Mouse (Mus musculus) kidney, postnatal 14 days (tissue): ENCODE data around the gene Pp2d1.
"Not testable (repeated sequence)": the region's sequence is repeated elsewhere in the genome, so short reads cannot be mapped to it uniquely, and the experiment has no call there.

Source experiments
- DNase-seq: peaks from one replicate; pipeline ENCODE4 v3.0.0; 2022; ENCODE audit warnings: mixed read lengths

The Pp2d1 gene

DNA sequence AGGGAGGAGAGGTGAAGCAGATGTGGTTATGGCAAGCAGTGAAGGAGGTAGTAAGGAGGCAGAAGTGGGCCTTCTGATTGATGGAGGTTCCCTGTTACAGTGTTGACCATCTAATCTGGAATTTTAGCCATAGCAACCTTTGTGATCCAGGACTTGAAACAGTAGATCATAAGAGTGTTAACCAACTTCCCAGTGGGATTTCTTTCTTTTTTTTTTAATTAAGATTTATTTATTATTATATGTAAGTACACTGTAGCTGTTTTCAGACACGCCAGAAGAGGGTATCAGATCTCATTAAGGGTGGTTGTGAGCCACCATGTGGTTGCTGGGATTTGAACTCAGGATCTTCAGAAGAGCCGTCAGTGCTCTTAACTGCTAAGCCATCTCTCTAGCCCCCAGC lies at the start of gene Pp2d1:
Pp2d1 (minus strand) TSS at position 101 of the 400 bp plus-strand sequence.
- DNase-seq, result not testable (repeated sequence)

DNA sequence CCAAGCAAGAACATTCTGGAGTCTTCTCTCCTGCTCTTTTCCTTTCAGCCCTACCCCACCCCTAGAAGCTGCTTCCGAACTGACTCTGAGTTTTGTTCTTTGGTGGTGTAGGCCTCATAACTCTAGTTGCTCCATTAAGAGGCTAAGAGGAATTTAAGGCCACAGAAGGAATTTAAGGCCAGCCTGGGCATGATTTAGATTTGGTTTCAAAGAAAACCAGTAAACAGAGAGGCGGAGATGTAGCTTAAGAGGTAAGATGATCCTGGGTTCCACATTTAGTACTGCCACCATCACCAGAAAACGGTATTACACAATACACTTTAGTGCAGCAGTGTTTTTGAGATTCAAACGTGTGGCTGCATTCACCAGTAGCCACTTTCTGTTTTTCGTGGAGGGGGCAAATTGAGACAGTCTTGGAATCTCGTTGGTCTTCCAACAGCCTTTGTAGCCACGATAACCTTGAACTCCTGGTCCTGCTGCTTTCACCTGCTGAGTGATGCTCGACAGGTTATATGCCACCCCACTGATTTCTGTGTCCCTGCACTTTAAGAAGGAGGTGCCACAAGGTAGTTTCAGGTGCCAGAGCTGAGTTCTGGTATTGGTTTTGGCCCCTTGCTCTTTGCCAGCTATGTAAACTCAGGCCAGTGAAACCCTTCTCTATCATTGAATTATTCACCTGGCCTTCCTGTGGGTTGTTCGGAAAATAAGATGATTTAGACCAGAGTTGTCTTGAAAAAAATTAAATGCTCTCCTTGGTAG lies 49.0 kb upstream of the Pp2d1 start:
- DNase-seq, result no peak

DNA sequence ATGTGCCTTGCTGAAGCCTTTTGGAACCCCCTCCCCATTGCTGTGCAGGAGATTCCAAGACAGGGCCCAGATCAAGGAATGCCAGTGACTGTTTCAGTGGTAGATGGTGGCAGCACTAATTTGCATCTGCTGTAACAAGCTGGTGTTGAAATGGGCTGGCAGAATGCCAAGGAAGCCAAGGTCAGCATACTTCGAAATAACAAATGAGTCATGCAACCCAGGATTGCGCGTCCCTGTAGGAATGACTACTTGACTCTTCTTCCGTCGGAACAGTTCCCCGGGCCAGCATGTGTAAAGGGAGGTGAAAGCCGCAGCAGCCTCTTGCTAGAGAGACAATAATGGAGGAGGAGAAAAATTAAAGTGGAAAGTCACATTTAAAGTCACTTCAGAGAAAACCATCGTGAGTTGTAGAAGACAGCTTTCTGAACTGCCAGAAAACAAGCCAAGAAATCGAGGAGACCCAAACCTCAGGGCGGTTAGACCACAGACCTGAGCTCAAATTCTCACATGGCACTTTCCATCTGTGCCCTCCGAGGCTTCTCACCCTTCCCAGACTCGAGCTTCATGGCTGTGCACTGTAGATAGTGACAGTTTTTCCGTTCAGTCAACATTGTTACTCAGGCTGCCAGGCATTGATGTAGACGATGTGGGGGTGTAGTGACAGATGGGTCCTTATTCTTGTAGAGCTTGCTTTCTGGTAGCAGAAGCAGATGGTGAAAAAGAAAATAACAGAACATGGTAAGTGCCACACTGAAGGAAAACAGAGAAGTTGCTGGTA lies 48.0 kb upstream of the Pp2d1 start:
- peak; percentile 94 for DNase-seq

DNA sequence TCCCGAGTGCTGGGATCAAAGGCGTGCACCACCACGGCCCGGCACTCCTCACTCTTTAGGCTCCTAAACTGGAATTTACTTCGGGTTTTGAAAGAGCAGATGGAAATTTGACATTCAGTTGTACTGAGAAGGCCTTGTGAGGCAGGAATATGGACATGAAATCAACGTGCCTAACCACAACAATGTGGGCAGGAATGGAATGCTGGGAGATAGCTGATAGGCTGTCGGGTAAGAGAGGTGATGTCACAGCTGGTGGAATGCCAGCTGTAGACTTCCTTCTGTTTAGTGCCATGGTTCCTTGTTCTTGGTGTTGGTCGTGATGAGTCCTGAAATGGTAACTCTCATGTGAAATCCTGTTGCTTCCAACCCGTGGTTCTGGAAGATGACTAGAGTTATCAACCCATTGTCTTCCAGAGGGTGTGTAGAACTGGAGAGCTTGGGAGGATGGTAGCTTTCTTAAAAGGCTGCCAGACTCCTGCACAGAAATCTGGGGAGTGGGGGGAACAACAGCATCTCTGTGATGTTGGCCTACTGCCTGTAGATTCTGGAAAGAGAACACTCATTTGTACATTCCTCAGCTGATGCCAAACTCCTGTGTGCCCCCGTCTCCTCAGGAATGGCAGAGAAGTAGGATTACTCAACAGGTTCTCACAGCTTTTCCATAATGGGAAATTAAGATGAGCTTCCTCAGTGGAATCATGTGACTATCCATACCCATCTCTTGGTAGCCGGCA lies 44.8 kb upstream of the Pp2d1 start:
- no peak for DNase-seq

DNA sequence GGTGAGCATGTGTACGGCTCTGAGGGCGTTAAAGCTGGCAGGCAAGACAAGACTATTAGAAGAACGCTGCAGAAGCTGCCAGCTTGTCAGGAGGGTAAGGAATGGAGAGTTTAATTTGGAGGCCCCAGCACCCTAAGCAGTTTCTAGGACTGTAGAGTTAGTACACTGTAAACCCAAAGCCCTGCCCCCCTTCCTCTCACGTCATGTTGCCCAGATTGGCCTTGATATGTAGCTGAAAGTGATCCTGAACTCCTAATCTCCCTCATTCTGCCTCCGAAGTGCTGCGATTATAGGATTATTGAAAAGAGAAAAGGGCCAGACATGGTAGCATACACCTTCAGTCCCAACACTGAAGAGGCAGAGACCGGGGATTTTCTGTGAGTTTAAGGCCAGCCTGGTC lies 43.6 kb upstream of the Pp2d1 start:
- no peak for DNase-seq

DNA sequence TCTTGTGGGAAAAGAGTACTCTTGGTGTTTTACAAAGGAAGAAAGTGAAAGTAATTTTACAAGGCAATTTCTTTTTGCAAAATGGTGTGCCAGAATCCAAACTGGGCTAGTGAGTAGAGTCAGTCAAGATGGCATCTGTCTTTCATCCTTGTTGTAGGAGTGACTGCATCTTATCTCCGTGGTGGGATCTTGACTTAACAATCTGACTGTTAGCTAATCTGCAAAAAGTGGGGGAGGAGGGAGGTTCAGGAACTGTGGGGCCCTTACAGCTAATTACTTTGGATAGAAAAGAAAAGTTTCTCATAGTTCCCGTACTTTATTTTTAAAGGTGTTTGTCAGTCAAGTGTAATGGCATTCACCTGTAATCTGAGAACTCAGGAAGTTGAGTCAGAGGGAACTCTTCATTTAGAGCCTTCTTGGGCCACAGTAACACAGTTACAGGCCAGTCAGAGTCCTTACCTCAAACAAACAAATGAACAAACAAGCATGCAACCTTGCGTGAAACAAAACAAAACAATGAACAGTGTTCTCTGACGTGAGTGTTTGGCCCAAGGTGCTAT lies 42.9 kb upstream of the Pp2d1 start:
- no peak for DNase-seq

DNA sequence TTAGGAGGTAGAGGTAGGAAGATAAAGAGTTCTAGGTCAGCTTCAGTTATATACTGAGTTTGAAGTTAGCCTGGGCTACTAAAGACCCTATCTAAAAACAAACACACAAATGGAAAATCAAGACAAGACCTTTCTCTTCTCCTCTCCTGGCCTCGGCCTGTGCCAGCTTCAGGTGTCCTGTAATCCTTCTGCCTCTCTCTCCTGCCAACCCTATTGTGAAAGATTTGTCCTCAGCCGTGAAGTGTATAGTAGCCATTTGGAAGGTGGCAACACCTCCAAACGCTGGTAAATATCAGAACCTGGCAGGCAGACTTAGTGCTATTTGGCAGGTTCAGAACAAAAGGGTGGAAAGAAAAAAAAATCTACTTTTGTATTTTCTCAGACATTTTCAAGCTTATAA lies 41.0 kb upstream of the Pp2d1 start:
- DNase-seq, result no peak

DNA sequence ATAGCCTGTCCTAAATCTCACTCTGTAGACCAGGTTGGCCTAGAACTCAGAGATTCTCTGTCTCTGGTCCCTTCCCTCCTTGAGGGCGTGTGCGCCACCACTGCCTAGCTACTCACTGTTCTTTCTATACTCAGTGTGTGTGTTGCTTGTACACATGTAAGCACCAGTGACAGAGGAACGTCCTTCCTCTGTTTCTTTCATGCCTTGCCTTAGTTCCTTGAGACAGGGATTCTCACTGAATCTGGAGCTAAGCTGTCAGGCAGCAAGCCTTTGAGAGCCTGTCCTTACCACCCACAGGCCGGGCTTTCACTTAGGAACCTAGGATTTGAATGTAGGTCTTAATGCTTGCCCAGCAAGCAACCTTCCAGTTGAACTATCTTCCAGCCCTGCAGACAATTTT lies 40.4 kb upstream of the Pp2d1 start:
- DNase-seq, result no peak

DNA sequence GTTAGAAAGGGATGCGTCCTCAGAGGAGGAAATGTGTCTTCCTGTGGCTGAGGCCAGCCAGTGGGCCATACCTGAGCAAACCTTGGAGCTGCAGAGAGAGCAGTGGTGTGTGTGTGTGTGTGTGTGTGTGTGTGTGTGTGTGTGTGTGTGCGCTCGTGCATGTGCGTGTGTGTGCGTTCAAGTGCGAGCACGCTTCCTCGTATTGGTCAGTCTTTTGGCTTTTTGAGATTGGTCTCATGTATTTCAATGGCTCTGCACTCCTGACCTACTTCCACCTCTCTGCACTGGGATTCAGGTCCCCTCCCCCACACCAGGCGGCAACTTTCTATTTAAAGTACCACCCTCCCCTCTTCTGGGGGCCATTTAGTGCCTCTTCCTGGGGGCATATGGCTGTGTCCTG lies 39.5 kb upstream of the Pp2d1 start:
- DNase-seq, result no peak

DNA sequence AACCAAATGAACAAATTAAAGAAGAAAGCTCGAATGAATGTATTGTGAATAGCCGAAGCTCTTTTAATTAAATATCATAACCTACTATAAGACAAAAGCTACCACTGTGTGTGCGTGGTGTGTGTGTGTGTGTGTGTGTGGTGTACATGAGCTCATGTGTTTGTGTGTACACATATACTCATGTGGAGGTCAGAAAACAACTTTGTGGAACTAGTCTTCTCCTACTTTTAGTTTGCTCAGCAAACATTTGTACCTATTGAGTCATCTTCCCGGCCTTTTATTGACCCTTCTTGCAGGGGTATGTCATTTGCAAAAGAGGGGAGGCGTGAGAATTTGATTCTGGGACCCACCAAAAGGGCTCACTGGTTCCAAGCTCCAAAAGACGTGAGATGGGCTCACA lies 39.0 kb upstream of the Pp2d1 start:
- DNase-seq, result no peak

DNA sequence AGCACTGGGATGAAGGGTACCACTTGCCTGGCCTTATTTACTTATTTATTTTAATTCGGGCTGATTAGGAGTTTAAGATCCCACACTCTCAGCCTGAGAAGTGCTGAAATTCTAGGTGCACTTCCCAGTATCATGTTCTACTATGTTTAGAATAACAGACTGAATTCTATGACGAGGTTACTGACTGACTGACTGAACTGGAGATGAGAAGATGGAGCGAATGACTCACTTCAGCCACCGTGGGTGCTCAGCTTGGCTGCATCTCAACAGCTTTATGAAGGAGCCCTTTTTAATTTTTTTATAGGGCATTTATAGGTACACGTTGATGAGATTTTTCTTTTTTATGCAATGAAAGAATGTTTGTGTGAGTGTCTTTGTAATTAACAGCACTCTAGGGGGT lies 38.5 kb upstream of the Pp2d1 start:
- no peak for DNase-seq

DNA sequence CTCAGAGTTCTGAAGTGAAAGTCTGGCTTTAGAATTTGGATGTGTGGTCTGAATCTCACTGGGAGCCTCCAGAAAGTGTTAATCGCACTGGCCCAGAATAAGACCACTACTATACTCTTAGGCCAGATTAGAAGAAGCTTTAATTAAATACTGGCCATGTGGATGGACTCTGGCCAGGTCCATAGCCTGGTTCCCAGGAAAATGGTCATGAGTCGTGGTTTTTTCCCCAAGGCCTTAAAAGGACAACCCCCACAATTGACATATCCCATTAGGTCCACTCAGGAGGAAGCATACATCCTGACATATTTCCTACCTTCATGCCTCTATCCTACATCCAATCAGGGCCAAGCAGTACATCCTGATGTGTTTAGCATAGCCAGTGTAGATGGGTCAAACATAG lies 37.9 kb upstream of the Pp2d1 start:
- no peak for DNase-seq

DNA sequence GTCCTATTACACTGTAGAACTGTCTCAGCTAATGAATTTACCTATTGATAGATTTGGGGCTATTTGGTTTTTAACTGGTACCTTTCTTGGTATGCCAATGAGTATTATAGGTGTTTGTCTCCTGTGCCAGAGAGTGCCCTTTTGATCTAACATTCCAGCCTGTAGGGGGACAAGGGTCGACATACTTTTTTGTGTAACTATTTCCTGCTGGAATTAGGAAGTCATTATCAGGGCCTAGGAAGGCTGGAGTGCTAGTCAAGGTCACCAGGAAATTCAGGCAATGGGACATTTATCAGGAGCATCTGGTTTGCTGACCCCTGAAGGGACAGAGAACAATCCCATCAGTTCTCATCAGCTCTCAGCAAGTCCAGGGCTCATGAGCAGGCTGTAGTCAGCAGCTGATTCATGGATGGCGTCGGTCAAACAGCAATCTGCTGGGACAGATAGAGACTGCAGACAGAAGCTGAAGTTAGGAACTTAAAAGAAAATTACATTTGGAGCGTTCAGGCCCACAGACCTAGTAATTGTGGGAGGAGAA lies 33.8 kb upstream of the Pp2d1 start:
- DNase-seq, result peak; percentile 38

DNA sequence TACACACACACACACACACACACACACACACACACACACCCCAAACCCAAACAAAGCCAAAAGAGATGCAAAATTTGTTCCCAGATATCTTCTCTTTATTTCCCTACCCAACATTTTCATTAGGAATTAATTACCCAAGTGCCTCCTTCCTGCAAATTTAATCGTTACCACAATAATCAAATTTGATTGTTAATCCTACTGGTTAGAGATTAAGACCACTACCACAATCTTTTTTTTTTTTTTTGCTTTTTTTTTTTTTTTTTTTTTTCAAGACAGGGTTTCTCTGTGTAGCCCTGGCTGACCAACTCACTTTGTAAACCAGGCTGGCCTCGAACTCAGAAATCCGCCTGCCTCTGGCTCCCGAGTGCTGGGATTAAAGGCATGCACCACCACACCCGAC lies 31.7 kb upstream of the Pp2d1 start:
- not testable (repeated sequence) for DNase-seq

DNA sequence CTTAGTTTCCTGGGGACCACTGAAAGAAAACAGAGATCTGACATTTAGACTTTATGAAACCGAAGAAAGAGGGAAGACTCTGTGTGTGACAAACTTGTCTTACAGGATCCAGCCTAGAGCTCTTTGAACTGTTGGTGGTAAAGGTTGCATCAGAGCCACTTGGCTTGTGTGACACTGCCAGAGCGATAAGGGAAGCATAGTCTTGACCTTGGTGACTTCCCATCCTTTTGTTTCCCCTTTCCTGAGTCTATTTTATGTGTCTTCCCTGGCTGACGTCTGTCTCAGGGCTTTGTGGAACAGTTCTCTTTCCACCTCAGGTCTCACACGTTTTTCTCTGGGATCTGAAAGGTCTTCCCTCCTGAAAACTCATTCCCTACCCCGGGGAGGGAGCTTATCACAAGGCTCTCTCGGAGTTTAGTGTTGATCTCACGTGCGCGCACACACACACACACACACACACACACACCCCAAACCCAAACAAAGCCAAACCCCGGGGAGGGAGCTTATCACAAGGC lies 31.2 kb upstream of the Pp2d1 start:
- peak; percentile 17 for DNase-seq

DNA sequence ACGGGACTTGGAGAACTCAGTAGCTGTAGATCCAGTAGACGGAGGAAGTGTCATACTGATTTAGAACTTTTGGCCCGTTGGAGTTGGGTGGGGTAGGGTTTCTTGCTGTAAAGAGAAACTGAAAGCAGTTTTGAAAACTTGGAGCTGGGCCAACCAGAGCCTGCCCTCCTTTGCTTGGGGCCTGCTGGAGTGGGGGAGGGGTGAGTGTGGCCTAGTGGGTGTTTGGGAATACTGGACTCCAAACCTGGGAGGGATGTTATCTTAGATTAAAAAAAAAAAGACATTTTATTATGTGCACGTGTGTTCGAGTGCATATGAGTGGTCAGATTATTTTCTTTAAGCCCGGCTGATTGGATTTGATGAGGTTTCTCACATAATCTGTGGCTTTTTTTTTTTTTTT lies 30.6 kb upstream of the Pp2d1 start:
- DNase-seq, result peak; percentile 87

DNA sequence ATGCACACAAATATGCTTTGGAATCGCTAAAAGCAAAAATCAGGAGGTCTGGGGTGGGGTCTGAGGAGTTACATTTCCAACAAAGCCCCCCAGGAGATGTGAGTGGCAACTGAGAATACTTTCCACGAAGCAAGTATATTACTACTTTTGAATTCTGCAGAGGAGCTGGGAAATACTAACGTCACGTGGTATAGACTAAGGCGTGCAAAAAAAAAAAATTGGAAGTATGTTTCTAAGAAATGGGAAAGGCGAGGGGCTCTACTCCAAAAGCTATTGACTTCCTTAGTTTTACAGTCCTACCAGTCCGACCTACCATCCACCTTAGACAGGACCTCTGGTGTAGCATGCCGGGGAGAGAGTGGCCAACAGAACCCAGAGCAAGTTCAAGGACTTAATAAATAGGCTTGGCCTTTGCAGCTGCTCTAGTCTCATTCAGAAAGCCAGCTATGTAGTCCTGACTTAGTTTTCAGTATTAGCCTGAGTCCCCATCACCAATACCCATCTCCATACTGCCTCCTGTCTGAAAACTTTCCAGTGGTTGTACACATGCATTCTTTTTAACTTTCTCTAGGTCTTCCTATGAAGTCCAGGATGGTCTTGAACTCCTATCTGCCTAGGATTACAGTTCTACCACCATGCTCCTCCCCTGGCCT lies 29.6 kb upstream of the Pp2d1 start:
- DNase-seq, result no peak

DNA sequence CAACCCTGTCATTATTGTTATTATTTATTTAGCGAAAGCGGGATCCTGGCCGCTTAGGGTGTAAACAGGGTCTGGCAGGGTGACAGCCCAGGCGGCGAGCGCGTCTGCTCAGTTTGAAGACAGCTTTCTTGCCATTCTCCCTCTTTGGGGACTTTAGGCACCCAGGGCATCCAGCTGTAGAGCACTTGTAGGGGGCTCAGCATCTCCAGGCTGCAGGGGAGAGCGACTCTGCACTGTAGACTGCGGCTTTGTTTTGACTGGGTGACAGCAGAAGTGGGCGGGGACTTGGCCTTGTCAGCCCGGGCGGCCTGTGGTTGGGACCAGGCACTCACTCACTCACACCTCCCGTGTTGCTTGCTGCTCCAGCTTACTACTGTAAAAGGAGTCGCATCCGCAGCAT lies 28.9 kb upstream of the Pp2d1 start:
- DNase-seq, result peak; percentile 88

DNA sequence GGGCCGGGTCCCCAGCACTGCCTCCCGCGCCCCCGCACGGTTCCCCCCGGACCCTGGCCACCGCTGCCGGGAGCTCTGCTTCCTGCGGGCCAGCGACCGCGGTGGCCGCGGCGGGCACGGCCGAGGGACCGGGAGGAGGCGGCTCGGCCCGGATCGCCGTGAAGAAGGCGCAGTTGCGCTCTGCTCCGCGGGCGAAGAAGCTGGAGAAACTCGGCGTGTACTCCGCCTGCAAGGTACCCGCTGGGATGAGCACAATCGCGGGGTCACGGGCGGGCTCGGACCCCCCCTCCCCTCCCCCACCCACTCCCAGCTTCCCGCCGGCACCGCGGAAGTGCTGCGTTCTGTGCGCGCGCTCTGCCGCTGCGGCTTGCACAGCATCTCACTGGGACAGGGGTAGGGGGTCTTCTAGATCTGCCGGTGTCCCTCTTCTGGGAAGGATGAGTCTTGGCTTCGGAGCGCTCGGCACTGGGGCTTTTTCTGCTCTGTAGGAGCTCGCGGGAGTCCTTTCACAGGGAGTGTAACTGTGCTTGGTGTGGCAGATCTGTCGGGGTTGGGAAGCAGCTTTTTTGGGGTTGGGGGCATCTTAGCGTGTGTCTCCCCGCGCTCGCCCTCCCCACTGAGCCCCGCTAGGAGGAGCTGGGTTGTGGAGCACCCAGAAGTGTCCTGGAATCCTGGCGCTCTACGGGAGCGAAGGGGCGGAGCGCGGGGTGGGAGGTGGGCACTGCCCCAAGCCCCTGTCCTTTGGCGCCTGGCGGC lies 28.3 kb upstream of the Pp2d1 start:
- peak; percentile 75 for DNase-seq

DNA sequence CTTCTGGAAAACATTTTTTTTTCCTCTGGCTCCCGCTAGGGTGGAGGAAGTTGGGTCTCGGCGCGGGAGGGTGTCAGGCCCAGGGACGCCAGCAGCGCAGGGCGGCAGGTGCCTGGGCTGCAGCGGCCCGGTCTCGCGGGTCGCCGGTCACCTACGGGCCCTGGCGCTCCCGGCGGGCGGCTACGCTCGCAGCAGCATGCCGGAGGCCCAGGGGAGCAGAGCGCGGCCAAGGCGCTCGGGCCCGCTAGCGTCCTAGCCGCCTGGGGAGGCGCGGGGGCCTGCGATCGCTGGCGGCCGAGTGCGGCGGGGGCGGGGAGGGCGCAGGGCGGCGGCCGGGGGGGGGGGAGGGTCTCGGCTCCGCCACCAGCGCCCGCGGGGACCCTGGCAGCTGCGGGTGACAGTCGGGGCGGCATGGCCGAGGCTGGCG lies 27.7 kb upstream of the Pp2d1 start:
- peak; percentile 85 for DNase-seq

DNA sequence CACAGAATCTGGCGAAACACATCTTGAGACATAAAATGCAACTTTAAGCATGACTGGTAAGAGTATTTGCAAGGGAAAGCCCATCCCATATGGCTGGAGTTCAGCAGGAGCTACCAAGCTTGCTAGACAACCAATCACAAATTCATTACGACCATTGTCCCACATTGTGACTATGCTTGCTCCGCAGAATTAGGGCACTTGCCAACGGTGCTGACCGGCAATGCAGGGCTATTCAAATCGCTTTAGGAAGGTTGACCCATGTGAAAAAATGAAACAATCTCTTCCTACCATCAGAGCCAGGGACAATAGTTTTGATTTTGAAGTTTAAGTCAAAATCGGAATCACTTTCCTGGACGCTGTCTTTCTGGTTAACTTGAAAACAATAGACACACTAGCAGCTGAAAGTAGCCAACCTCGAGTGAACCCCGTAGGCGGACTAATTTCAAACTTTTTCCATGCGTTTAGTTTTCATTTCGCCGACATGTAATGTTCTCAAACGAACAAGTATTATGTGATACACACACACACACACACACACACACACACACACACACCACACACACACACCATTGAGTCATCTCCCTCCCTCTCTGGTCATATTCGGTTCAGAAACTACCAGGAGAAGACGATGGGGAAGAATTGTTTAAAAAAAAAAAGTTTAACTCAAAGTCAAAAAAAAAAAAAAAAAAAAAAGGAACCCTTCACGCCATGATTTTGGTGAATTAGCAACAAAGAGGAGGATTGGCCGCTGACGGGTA lies 27.1 kb upstream of the Pp2d1 start, which contains the start of gene Kat2b:
Kat2b (plus strand) TSS at position 701 of the 758 bp plus-strand sequence.
- DNase-seq, result peak; percentile 61
